In the genomic region with DNA sequence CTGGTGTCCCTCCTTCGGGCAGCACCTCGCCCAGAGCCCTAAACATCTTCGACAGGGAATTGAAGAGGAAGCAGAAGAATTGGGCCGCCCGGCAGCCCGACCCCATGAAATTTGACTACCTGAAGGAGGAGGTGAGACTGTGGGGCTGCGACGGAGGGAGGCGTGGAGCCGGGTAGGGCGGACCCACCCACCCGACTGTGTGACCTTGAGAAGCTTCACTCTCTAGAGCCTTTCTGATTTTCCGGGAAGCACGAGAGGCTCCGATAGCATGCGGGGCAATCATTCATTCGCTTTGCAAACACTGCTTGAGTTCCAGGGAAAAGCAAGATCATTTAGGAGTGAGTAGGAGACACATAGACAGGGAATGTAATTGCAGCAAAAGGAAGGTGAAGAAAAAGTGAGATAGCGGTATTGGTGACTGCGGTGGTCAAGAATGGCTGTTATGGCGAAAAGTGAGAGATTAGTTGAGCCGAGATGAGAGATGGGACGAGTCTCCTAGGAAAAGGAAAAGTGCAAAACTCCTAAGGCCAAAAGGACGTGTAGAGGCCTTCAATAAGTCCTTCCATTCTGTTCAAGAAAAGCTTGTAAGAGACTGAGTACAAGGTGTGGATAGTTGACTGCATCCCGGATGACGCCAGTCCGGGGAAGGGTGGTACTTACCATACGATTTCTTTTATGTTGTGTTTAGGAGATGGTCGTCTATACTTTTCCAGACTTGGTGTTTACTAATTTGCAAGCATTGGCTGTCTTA, we compare ENCODE assay signal across 8 mouse cellular contexts. TPM values are rescaled to one million over a fixed set of nuclear protein-coding genes. Genes with fewer than 3 reads are reported as not detected.
A peak's percentile ranks its signal among the peaks of the same experiment; 100 is the strongest.
DNase-seq lines count a peak whose midpoint lies in the region; ATAC-seq and TF ChIP-seq lines count a peak whose summit lies in the region.

No protein-coding gene starts in this region.

- H3K4me1 ChIP-seq in heart, embryonic 11.5 days (ENCODE audit: control insufficient read depth, insufficient read depth, low read length): peaks cover 3% of the 10 kb centered on the region
- H3K4me1 ChIP-seq in E14TG2a.4 (replicated peaks; ENCODE audit: low read depth, low read length): peaks cover 25% of the 10 kb centered on the region
- no peaks in the 10 kb centered on the region for H3K4me1 ChIP-seq in embryonic facial prominence, embryonic 11.5 days (ENCODE audit: control insufficient read depth, insufficient read depth, low read length)
- peaks cover 15% of the 10 kb centered on the region for H3K4me1 ChIP-seq in intestine, embryonic 14.5 days (replicated peaks; ENCODE audit: control insufficient read depth, insufficient read depth, low read length)
- H3K4me1 ChIP-seq in midbrain, embryonic 14.5 days (ENCODE audit: control insufficient read depth, insufficient read depth, low read length): peaks cover 11% of the 10 kb centered on the region; the same call in 1 of the 2 replicates

- H3K4me3 ChIP-seq in heart, embryonic 11.5 days (ENCODE audit: low read depth, low read length): peak overlapping the region; percentile 97
- H3K4me3 ChIP-seq in E14TG2a.4 (replicated peaks; ENCODE audit: low read length): peak overlapping the region; percentile 99
- peak overlapping the region; percentile 91 for H3K4me3 ChIP-seq in embryonic facial prominence, embryonic 11.5 days (ENCODE audit: low read depth, low read length)
- H3K4me3 ChIP-seq in intestine, embryonic 14.5 days (ENCODE audit: low read depth, low read length): peak overlapping the region; percentile 100
- H3K4me3 ChIP-seq in midbrain, embryonic 14.5 days (replicated peaks; ENCODE audit: low read depth, low read length): peak overlapping the region; percentile 57

- peak overlapping the region; percentile 95 for H3K9ac ChIP-seq in heart, embryonic 11.5 days (ENCODE audit: low read depth, low read length)
- peak overlapping the region; percentile 79 for H3K9ac ChIP-seq in embryonic facial prominence, embryonic 11.5 days (replicated peaks; ENCODE audit: low read length)
- peak overlapping the region; percentile 85 for H3K9ac ChIP-seq in intestine, embryonic 14.5 days (ENCODE audit: low read length)
- H3K9ac ChIP-seq in midbrain, embryonic 14.5 days (replicated peaks; ENCODE audit: low read length): peak overlapping the region; percentile 56

- ATAC-seq in heart, embryonic 11.5 days (replicated peaks; ENCODE audit: insufficient number of reproducible peaks, low FRiP score, low TSS enrichment): peak; percentile 84
- ATAC-seq in embryonic facial prominence, embryonic 11.5 days (replicated peaks; ENCODE audit: insufficient number of reproducible peaks, low FRiP score, low TSS enrichment, low read depth): peak; percentile 92
- ATAC-seq in intestine, embryonic 14.5 days (replicated peaks; ENCODE audit: low FRiP score, low TSS enrichment, low read depth): peak; percentile 91
- peak; percentile 83 for ATAC-seq in midbrain, embryonic 14.5 days (ENCODE audit: low FRiP score, low TSS enrichment)

- H3K4me2 ChIP-seq in heart, embryonic 11.5 days: peak overlapping the region; percentile 70
- peak overlapping the region; percentile 59 for H3K4me2 ChIP-seq in embryonic facial prominence, embryonic 11.5 days (ENCODE audit: low read depth, low read length)
- H3K4me2 ChIP-seq in intestine, embryonic 14.5 days (ENCODE audit: low read length): peak overlapping the region; percentile 79
- H3K4me2 ChIP-seq in midbrain, embryonic 14.5 days (ENCODE audit: low read length): peak overlapping the region; percentile 87

- intact Hi-C loops in heart, postnatal 14 days (cut with DNase I): no loop called here

- no peaks in the 10 kb centered on the region for H3K9me3 ChIP-seq in heart, embryonic 11.5 days (replicated peaks; ENCODE audit: control insufficient read depth, low read length)
- no peaks in the 10 kb centered on the region for H3K9me3 ChIP-seq in E14TG2a.4 (ENCODE audit: low read length)
- H3K9me3 ChIP-seq in embryonic facial prominence, embryonic 11.5 days (replicated peaks; ENCODE audit: control insufficient read depth, low read length): no peaks in the 10 kb centered on the region
- no peaks in the 10 kb centered on the region for H3K9me3 ChIP-seq in intestine, embryonic 14.5 days (ENCODE audit: control insufficient read depth, low read length)
- H3K9me3 ChIP-seq in midbrain, embryonic 14.5 days (ENCODE audit: control insufficient read depth, low read length): no peaks in the 10 kb centered on the region

- WGBS in heart, embryonic 11.5 days (ENCODE audit: insufficient replicate concordance): 6% methylated on average over 28 of the region's 28 CpGs
- WGBS in embryonic facial prominence, embryonic 11.5 days: 8% methylated on average over 28 of the region's 28 CpGs
- 8% methylated on average over 28 of the region's 28 CpGs for WGBS in intestine, embryonic 14.5 days
- WGBS in midbrain, embryonic 14.5 days: 8% methylated on average over 28 of the region's 28 CpGs

- H3K36me3 ChIP-seq in heart, embryonic 11.5 days (ENCODE audit: control insufficient read depth, insufficient read depth, low read length): peaks cover 3% of the 10 kb centered on the region; the same call in 1 of the 2 replicates
- peaks cover 19% of the 10 kb centered on the region for H3K36me3 ChIP-seq in E14TG2a.4 (ENCODE audit: insufficient read depth, low read length)
- no peaks in the 10 kb centered on the region; the same call in 1 of the 2 replicates for H3K36me3 ChIP-seq in embryonic facial prominence, embryonic 11.5 days (replicated peaks; ENCODE audit: control insufficient read depth, insufficient read depth, low read depth, low read length)
- peaks cover 30% of the 10 kb centered on the region for H3K36me3 ChIP-seq in intestine, embryonic 14.5 days (ENCODE audit: control insufficient read depth, insufficient read depth, low read length)
- H3K36me3 ChIP-seq in midbrain, embryonic 14.5 days (ENCODE audit: control insufficient read depth, insufficient read depth, low read length): peaks cover 26% of the 10 kb centered on the region

- peak overlapping the region; percentile 88 for H3K27ac ChIP-seq in heart, embryonic 11.5 days (ENCODE audit: low read depth, low read length)
- H3K27ac ChIP-seq in embryonic facial prominence, embryonic 11.5 days (replicated peaks; ENCODE audit: low read depth, low read length): peak overlapping the region; percentile 62; the same call in 1 of the 2 replicates
- H3K27ac ChIP-seq in intestine, embryonic 14.5 days (ENCODE audit: low read depth): peak overlapping the region; percentile 67
- peak overlapping the region; percentile 72 for H3K27ac ChIP-seq in midbrain, embryonic 14.5 days (replicated peaks; ENCODE audit: low read depth, low read length)

- H3K27me3 ChIP-seq in heart, embryonic 11.5 days (ENCODE audit: control insufficient read depth, insufficient read depth, low read length): no peaks in the 10 kb centered on the region
- no peaks in the 10 kb centered on the region for H3K27me3 ChIP-seq in E14TG2a.4 (ENCODE audit: insufficient read depth, low read length)
- H3K27me3 ChIP-seq in embryonic facial prominence, embryonic 11.5 days (ENCODE audit: control insufficient read depth, insufficient read depth, low read length): no peaks in the 10 kb centered on the region
- H3K27me3 ChIP-seq in intestine, embryonic 14.5 days (replicated peaks; ENCODE audit: control insufficient read depth, insufficient read depth, low read length): no peaks in the 10 kb centered on the region
- no peaks in the 10 kb centered on the region for H3K27me3 ChIP-seq in midbrain, embryonic 14.5 days (ENCODE audit: control insufficient read depth, insufficient read depth, low read length)

- TF ChIP-seq CTCF in E14TG2a.4 (conservative IDR thresholded peaks at IDR 0.05; ENCODE audit: low read length): no peak

- DNase-seq in heart, postnatal 14 days: no peak
- DNase-seq in embryonic facial prominence, embryonic 11.5 days (ENCODE audit: low spot score): peak; percentile 57
- DNase-seq in intestine, embryonic 14.5 days (ENCODE audit: low spot score): peak; percentile 52
- peak; percentile 57 for DNase-seq in midbrain, embryonic 14.5 days
- DNase-seq in urinary bladder, postnatal 14 days (ENCODE audit: low spot score): no peak
- DNase-seq in layer of hippocampus, postnatal 36 days: no peak

RNA-seq across cellular contexts. Expression of a gene that starts 0.5 kb away (rescaled TPM):
- 36.1 and 37.6 TPM in 2 replicates for polyA plus RNA-seq in heart, embryonic 11.5 days (2014; fragmentation: Nextera tagmentation; extraction: Ambion mirVana)
- 10 to 100 TPM; 26.6 to 30.0 TPM for total RNA-seq in heart, postnatal 14 days (2021)
- polyA plus RNA-seq in embryonic facial prominence, embryonic 11.5 days (2014; fragmentation: Nextera tagmentation; extraction: Ambion mirVana): 35.8 and 38.5 TPM in 2 replicates
- 24.2 and 24.3 TPM in 2 replicates for polyA plus RNA-seq in intestine, embryonic 14.5 days (2014; fragmentation: Nextera tagmentation; extraction: Ambion mirVana)
- polyA plus RNA-seq in midbrain, embryonic 14.5 days (2014; fragmentation: Nextera tagmentation; extraction: Ambion mirVana): 49.3 and 51.0 TPM in 2 replicates
- total RNA-seq in layer of hippocampus, postnatal 36 days (2021): 10 to 100 TPM; 51.7 to 59.3 TPM

RNA-seq across cellular contexts. Expression of a gene that starts 0.6 kb away (rescaled TPM):
- polyA plus RNA-seq in heart, embryonic 11.5 days (2014; fragmentation: Nextera tagmentation; extraction: Ambion mirVana): 20.7 and 21.5 TPM in 2 replicates
- 10 to 100 TPM; 12.3 to 12.6 TPM for total RNA-seq in heart, postnatal 14 days (2021)
- polyA plus RNA-seq in embryonic facial prominence, embryonic 11.5 days (2014; fragmentation: Nextera tagmentation; extraction: Ambion mirVana): 27.9 and 29.0 TPM in 2 replicates
- 25.5 and 26.8 TPM in 2 replicates for polyA plus RNA-seq in intestine, embryonic 14.5 days (2014; fragmentation: Nextera tagmentation; extraction: Ambion mirVana)
- 15.4 and 18.5 TPM in 2 replicates for polyA plus RNA-seq in midbrain, embryonic 14.5 days (2014; fragmentation: Nextera tagmentation; extraction: Ambion mirVana)
- 10 to 100 TPM; 24.3 to 24.5 TPM for total RNA-seq in layer of hippocampus, postnatal 36 days (2021)

RNA-seq across cellular contexts. Expression of a gene that starts 19.1 kb away (rescaled TPM):
- not detected in 2 replicates for polyA plus RNA-seq in heart, embryonic 11.5 days (2014; fragmentation: Nextera tagmentation; extraction: Ambion mirVana)
- total RNA-seq in heart, postnatal 14 days (2021): not detected
- polyA plus RNA-seq in embryonic facial prominence, embryonic 11.5 days (2014; fragmentation: Nextera tagmentation; extraction: Ambion mirVana): not detected in 2 replicates
- polyA plus RNA-seq in intestine, embryonic 14.5 days (2014; fragmentation: Nextera tagmentation; extraction: Ambion mirVana): not detected in 2 replicates
- polyA plus RNA-seq in midbrain, embryonic 14.5 days (2014; fragmentation: Nextera tagmentation; extraction: Ambion mirVana): not detected in 2 replicates
- not detected for total RNA-seq in layer of hippocampus, postnatal 36 days (2021)

Comparison
In these comparisons a context has a peak if more than half of its experiments do, and no peak if none do; other contexts are left out.
1. DNase-seq: peak in embryonic facial prominence, embryonic 11.5 days (single experiment), intestine, embryonic 14.5 days (single experiment) and midbrain, embryonic 14.5 days (single experiment); none in heart, postnatal 14 days (0 of 2), urinary bladder, postnatal 14 days (single experiment) and layer of hippocampus, postnatal 36 days (0 of 2).
2. Peak in every context shown above with its lines, with median percentiles within 50 percentile points of each other: ATAC-seq, H3K27ac ChIP-seq, H3K4me2 ChIP-seq, H3K4me3 ChIP-seq and H3K9ac ChIP-seq.